ENCODE assay signal across 8 mouse cellular contexts in the genomic region with DNA sequence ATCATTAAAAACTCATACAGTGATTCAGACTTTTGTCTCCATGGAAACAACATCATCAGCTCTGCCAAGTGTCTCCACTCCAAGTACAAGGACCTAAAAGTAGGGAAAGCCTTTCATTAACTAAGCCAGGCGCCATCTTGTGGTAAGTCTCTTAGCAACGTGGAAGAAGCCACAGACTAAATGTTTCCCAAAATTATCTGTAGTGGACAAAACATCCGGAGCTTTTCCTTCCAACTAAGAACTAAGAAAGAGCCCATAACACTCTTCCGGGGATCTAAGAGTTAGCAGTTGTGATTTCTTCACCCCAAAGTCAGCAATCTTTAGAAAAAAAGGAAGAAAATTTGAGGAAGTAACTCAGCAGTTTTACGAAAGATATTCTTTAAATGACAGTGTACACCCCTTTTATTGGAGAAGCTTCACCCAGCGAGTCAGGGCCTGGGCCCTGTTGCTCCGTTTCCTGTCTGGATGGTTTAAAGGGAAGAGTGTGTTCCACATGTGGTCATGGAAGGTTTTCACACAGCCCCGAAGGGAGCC. TPM values are rescaled to one million over a fixed set of nuclear protein-coding genes. Genes with fewer than 3 reads are reported as not detected.
DNase-seq lines count a peak whose midpoint lies in the region; ATAC-seq and TF ChIP-seq lines count a peak whose summit lies in the region.

No protein-coding gene starts in this region.

- no peaks in the 10 kb centered on the region for H3K27me3 ChIP-seq in hindbrain, postnatal 0 days (ENCODE audit: insufficient read depth, low read length)
- no peaks in the 10 kb centered on the region for H3K27me3 ChIP-seq in intestine, embryonic 16.5 days (replicated peaks; ENCODE audit: control insufficient read depth, insufficient read depth, low read length)

- no peaks in the 10 kb centered on the region for H3K9me3 ChIP-seq in hindbrain, postnatal 0 days (ENCODE audit: low read length)
- H3K9me3 ChIP-seq in intestine, embryonic 16.5 days (ENCODE audit: control insufficient read depth, low read length) = no peaks in the 10 kb centered on the region

- H3K36me3 ChIP-seq in hindbrain, postnatal 0 days (ENCODE audit: insufficient read depth, low read length) = no peaks in the 10 kb centered on the region
- no peaks in the 10 kb centered on the region for H3K36me3 ChIP-seq in intestine, embryonic 16.5 days (ENCODE audit: control insufficient read depth, insufficient read depth, low read length)

- DNase-seq in spleen, adult 18-20 months = peak; percentile 13 to 18
- DNase-seq in spleen, postnatal 10 days (ENCODE audit: low spot score in 2 of 2) = no peak
- peak; percentile 26 for DNase-seq in adrenal gland, postnatal 14 days
- peak; percentile 80 for DNase-seq in embryo, embryonic 11 days
- peak; percentile 93 for DNase-seq in hindbrain, postnatal 0 days (ENCODE audit: low spot score)
- peak; percentile 32 to 38 for DNase-seq in lung, adult 18-20 months
- peak; percentile 70 for DNase-seq in retina, postnatal 1 day

- H3K27ac ChIP-seq in hindbrain, postnatal 0 days = no peak overlapping the region
- no peak overlapping the region for H3K27ac ChIP-seq in intestine, embryonic 16.5 days (ENCODE audit: low read length)

- peak; percentile 77 for TF ChIP-seq CTCF in hindbrain, postnatal 0 days (IDR thresholded peaks at IDR 0.05; ENCODE audit: low read depth)

- H3K4me1 ChIP-seq in hindbrain, postnatal 0 days (ENCODE audit: insufficient read depth, low read length) = no peaks in the 10 kb centered on the region
- H3K4me1 ChIP-seq in intestine, embryonic 16.5 days (ENCODE audit: control insufficient read depth, insufficient read depth, low read length) = no peaks in the 10 kb centered on the region

- no peak overlapping the region for H3K4me3 ChIP-seq in hindbrain, postnatal 0 days (ENCODE audit: low read length)
- no peak overlapping the region for H3K4me3 ChIP-seq in intestine, embryonic 16.5 days (ENCODE audit: low read length)

- H3K4me2 ChIP-seq in hindbrain, postnatal 0 days (ENCODE audit: low read depth, low read length) = no peak overlapping the region
- no peak overlapping the region for H3K4me2 ChIP-seq in intestine, embryonic 16.5 days (ENCODE audit: low read depth, low read length)

- WGBS in hindbrain, postnatal 0 days = 56% methylated on average over 8 of the region's 8 CpGs
- 47% methylated on average over 8 of the region's 8 CpGs for WGBS in intestine, embryonic 16.5 days

- ATAC-seq in hindbrain, postnatal 0 days = peak; percentile 51; the same call in 1 of the 2 replicates
- ATAC-seq in intestine, embryonic 16.5 days = no peak

- no peak overlapping the region for H3K9ac ChIP-seq in hindbrain, postnatal 0 days (replicated peaks; ENCODE audit: low read length)
- no peak overlapping the region for H3K9ac ChIP-seq in intestine, embryonic 16.5 days (ENCODE audit: low read depth, low read length)

RNA-seq across cellular contexts. Expression of gene Camk1d, which starts 56.5 kb away (rescaled TPM):
- 7.4 and 8.7 TPM in 2 replicates for total RNA-seq in adrenal gland, postnatal 14 days (2021)
- total RNA-seq in hindbrain, postnatal 0 days (2014; rRNA removed) = 15.5 and 16.6 TPM in 2 replicates
- 7.2 and 7.7 TPM in 2 replicates for polyA plus RNA-seq in hindbrain, postnatal 0 days (2015; fragmentation: Nextera tagmentation; extraction: Ambion mirVana)
- polyA plus RNA-seq in intestine, embryonic 16.5 days (2015; fragmentation: Nextera tagmentation; extraction: Ambion mirVana) = 23.1 and 27.0 TPM in 2 replicates

Comparison
In these comparisons a context has a peak if more than half of its experiments do, and no peak if none do; other contexts are left out.
1. DNase-seq: peak in spleen, adult 18-20 months (2 of 2), adrenal gland, postnatal 14 days (single experiment), embryo, embryonic 11 days (single experiment), hindbrain, postnatal 0 days (single experiment), lung, adult 18-20 months (2 of 2) and retina, postnatal 1 day (single experiment); none in spleen, postnatal 10 days (0 of 2).